Mouse (Mus musculus) left cerebral cortex, adult 9 months (tissue): ENCODE data around the gene Rnaseh2c.

ENCODE experiments used
- DNase-seq, 2 experiments: peaks; one replicate each; pipeline ENCODE4 v3.0.0; 2022; ENCODE audit warnings: low spot score in 2 of 2

Gene Rnaseh2c

DNA sequence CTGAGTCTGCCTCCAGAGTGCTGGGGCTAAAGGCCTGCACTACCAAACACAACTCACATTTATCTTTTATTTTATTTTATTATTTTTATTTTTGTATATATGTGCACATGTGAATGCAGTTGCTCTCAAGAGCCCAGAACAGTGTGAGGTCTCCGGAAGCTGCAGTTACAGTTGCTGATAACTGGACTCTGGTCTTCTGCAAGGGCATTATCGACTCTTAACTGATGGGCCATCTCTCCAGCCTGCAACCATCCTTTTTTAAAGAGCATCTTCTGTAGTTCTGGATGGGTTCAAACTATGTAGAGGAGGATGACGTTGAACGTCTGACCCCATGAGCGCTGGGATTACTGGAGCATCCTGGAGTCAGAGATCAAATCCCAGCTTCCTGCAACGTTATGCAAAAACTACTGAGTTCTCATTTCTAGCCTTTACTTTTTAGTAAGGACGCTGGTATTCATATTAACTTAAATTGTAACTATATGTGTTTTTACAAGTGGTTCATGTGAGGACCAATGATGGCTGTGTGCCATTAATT, 34.4 kb downstream of the Rnaseh2c start:
- no peak for DNase-seq

GRCm38 (mm10) chr19:5636571-5637041, 34.9 kb downstream of the Rnaseh2c start:
- peak in 1 of 2 experiments; percentile 40 for DNase-seq

DNA sequence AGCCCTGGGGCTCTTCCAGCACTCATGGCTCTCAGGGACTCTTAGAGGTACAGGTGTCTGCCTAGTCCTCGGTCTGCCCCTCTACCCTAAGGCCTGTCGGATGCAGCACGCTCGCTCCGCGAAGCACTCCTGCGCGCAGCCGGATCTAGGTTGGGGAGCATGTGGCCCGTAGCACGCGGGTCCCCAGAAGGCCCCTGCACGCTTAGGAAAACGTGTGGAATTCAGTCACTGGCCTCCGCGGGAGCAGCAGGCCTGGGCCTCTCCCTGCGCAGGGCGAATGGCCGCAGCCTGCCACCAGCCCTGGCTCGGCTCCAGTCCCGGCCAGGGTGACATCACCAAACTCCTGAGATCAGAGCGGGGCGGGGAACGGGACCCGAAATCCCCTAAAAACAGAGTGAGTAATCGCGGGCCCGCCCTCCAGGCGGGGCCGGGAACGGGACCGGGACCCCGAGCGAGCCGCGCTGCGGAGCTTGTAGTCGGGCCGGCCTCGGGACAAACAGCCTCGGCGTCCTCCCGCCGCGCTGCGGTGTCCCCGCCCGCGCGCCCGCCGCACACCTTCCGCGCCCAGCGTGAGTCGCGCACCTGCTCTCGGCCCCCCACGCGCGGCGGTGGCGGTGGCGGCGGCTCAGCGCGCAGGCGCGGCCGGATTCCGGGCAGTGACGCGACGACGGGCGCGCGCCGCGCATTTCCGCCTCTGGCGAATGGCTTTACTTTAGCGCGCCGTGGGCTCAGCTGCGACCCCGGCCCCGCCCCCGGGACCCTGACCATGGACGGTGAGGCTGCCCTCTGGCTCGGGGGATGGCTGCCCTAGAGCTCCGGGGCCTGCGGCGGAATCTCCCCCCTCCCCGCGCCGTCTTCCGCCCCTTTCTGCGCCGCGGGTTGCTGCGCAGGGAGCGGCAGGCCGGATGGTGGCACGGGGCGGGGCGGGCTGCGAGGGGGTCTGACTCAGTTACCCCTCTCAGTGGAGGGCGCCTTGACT, 35.7 kb downstream of the Rnaseh2c start, which contains the start of gene Rela:
Rela (plus strand) TSS at position 415 of the 979 bp plus-strand sequence.
- DNase-seq: peak; percentile 53 to 89

GRCm38 (mm10) chr19:5638416-5639005, 36.8 kb downstream of the Rnaseh2c start:
- no peak for DNase-seq

- DNase-seq: no peak
Measured at GRCm38 (mm10) chr19:5640339-5640738, 38.7 kb downstream of the Rnaseh2c start.

DNA sequence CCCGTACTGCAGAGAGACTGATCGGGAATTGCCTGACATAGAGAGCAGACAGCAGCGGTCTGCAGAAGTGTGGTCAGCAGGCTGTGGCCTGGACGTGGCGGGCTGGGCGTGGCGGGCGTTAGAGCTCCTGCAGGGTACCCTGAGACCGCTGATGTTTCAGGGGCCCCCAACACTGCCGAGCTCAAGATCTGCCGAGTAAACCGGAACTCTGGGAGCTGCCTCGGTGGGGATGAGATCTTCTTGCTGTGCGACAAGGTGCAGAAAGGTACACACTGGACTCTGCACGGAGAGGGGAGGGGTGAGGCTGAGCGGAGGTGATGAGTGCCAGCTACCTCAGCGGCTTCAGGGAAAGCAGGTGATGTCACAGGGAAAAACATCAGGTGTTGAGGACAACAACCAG, 39.3 kb downstream of the Rnaseh2c start:
- DNase-seq: no peak

DNA sequence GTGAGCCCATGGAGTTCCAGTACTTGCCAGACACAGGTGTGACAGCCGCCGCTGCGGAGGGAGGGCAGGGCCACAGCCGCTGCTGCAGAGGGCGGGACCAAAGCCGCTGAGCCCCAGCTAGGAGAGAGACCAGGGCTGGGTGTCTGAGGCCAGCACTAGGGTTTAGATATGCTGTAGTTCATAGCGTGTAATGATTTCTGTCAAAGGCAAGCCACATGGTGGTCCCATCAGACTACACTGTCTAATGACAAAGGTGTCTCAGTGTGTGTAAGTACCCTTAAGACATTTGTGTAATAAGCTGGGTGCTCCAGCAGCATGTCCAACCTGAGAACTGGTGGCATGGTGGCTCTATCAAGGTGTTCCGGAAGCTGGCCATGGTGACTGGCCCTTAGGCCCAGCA, 40.0 kb downstream of the Rnaseh2c start:
- DNase-seq: no peak

DNA sequence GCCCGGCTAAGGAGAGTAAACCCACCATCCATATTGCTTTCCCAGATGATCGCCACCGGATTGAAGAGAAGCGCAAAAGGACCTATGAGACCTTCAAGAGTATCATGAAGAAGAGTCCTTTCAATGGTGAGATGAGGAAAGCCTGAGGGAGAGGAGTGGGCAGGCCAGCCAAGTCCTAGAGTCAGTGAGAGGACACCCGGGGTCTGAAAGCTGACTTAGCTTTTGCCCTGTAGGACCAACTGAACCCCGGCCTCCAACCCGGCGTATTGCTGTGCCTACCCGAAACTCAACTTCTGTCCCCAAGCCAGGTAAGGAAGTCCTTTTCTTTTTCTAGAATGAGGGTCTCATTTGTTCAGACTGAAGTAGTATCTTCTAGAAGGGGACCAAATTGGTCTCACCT, 43.6 kb downstream of the Rnaseh2c start:
- no peak for DNase-seq

GRCm38 (mm10) chr19:5646731-5647330, 45.2 kb downstream of the Rnaseh2c start:
- DNase-seq: no peak

DNA sequence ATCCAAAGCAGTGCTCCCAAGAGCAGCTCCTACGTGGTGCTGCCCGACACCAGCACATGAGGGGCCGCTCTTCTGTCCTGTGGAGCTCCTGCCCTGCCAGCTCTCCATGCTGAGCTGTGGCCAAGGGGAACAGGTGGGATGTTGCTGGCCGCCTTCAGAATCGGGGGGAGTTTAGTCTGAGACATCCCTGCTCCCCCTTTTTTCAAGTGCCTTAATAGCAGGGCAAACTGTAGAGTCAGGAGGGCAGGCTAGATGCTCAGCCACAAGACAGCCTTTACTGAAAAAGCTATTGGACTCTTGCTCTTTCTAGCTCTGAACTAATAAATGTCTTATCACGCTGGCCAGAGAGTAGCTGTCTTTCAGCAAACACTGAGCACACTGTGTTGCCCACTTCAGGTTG, 46.1 kb downstream of the Rnaseh2c start:
- no peak for DNase-seq

GRCm38 (mm10) chr19:5648401-5649297, 47.0 kb downstream of the Rnaseh2c start:
- DNase-seq: peak in 1 of 2 experiments; percentile 88

- no peak for DNase-seq
Measured at GRCm38 (mm10) chr19:5649298-5649741, 47.6 kb downstream of the Rnaseh2c start.

GRCm38 (mm10) chr19:5651502-5652274, 50.0 kb downstream of the Rnaseh2c start:
- DNase-seq: no peak

DNA sequence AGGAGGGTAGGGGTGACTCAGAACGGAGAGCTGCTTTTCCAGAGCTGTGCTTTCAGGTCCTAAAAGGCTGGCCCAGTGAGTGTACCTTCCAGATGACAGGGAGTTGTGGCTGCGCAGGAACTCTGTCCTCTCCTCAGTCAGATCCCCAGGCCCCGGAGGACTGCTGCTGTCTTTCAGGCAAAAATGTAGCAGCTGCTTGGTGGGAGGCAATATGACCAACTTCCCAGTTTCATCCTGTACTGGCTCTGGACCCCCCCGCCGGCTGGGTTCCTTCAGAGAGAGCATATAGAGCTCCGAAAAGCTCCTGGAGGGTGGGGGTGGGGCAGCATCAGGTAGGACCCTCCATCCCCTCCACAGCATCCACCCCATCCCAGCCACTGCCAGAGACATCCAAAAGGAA, 50.9 kb downstream of the Rnaseh2c start:
- no peak for DNase-seq

GRCm38 (mm10) chr19:5653969-5654719, 52.5 kb downstream of the Rnaseh2c start:
- DNase-seq: no peak

DNA sequence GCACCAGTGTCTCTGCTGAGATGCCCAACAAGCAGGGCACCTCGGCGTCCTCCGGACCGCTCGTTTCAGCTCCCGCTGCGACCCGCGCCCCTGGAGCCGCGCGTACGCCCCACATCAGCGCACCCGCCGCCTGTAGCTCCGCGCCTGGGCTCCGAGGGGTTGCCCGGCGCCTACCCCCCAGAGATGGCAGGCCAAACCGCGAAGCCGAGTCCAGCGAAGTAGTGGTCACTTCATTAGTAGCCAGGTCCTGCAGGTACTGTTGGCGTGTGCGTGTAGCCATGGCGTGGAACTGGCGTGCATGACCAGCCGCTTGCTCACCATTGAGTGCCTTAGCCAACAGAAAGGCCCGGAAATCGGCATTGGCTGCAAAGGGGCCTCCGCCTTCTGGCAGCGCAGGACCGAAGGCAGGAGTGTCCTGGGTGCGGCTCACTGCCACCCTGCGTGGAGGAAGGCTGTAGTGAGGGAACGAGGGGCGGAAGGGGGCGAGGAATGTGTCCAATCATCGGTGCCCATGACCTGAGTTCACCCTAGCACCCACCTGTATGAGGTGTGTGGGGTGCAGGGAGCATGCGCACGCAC, 53.1 kb downstream of the Rnaseh2c start:
- no peak for DNase-seq
